Mouse (Mus musculus) liver, embryonic 14.5 days (tissue): ENCODE data around the gene Kctd10.

Source experiments
- CTCF ChIP-seq: IDR thresholded peaks from 2 replicates; pipeline ENCODE4 v1.5.1; 2016; ENCODE audit warnings: antibody characterized with exemption, low read depth, control low read depth
- EP300 ChIP-seq: IDR thresholded peaks from 2 replicates; pipeline ENCODE4 v1.6.1; 2016; ENCODE audit warnings: antibody characterized with exemption, low read depth

- TF ChIP-seq CTCF (no peak), EP300 (no peak)
Observed at GRCm38 (mm10) chr5:114421561-114422298, 41.4 kb upstream of the Kctd10 start.
